Mouse (Mus musculus) embryonic facial prominence, embryonic 11.5 days (tissue): ENCODE results near the gene Kmt2d. TPM values are rescaled to one million over a fixed set of nuclear protein-coding genes. Genes with fewer than 3 reads are reported as not detected.

Experiments
- ATAC-seq: fragments of 200-750 bp; cut with Nextera tagmentation; replicated peaks from 2 replicates; pipeline ENCODE4 v1.8.0; 2017; ENCODE audit warnings: low read depth; ENCODE audit not compliant: insufficient number of reproducible peaks, low FRiP score, low TSS enrichment
- DNase-seq: peaks from one replicate; pipeline ENCODE4 v3.0.0-alpha.2; 2015; ENCODE audit warnings: low spot score
- H3K27ac ChIP-seq: fragments of 300-500 bp; sonication (generic); replicated peaks from 2 replicates; pipeline ENCODE4 v1.5.1; 2014; ENCODE audit warnings: mild to moderate bottlenecking, low read depth, low read length, control low read depth
- H3K27me3 ChIP-seq: fragments of 300-500 bp; sonication (generic); 2 replicates; pipeline ENCODE4 v1.6.1; 2014; ENCODE audit warnings: mild to moderate bottlenecking, low read length, moderate library complexity, mixed read lengths; ENCODE audit not compliant: control insufficient read depth, insufficient read depth
- H3K36me3 ChIP-seq: fragments of 300-500 bp; sonication (generic); replicated peaks from 2 replicates; pipeline ENCODE4 v1.6.1; 2014; ENCODE audit warnings: low read depth, mild to moderate bottlenecking, low read length, moderate library complexity, mixed read lengths; ENCODE audit not compliant: control insufficient read depth, insufficient read depth
- H3K4me1 ChIP-seq: fragments of 300-500 bp; sonication (generic); 2 replicates; pipeline ENCODE4 v1.6.1; 2014; ENCODE audit warnings: low read length, mixed read lengths; ENCODE audit not compliant: control insufficient read depth, insufficient read depth
- H3K4me2 ChIP-seq: fragments of 300-500 bp; sonication (generic); 2 replicates; pipeline ENCODE4 v1.6.1; 2014; ENCODE audit warnings: low read depth, mild to moderate bottlenecking, control low read depth, low read length, moderate library complexity
- H3K4me3 ChIP-seq: fragments of 300-500 bp; sonication (generic); 2 replicates; pipeline ENCODE4 v1.5.1; 2014; ENCODE audit warnings: low read depth, low read length, control low read depth
- H3K9ac ChIP-seq: fragments of 300-500 bp; sonication (generic); replicated peaks from 2 replicates; pipeline ENCODE4 v1.6.1; 2014; ENCODE audit warnings: mild to moderate bottlenecking, control low read depth, low read length
- H3K9me3 ChIP-seq: fragments of 300-500 bp; sonication (generic); replicated peaks from 2 replicates; pipeline ENCODE4 v1.6.1; 2016; ENCODE audit warnings: mild to moderate bottlenecking, low read length, inconsistent platforms, mixed read lengths; ENCODE audit not compliant: control insufficient read depth
- WGBS: fragments of 180-500 bp; shearing (Covaris S2); extraction: QIAGEN DNeasy Blood & Tissue Kit; methylation state at CpG from one replicate; pipeline ENCODE4 v1.1.7; 2014; 5-methylcytosine and 5-hydroxymethylcytosine counted together
- polyA plus RNA-seq: library from polyadenylated mRNA; unstranded; fragments of >200 nt; fragmentation: Nextera tagmentation; extraction: Ambion mirVana; gene quantifications from 2 replicates; pipeline ENCODE4 v1.2.1, GENCODE M21; 2014

Kmt2d gene
- polyA plus RNA-seq, 1 experiment from 2014 or later = 11.6 TPM

GRCm38 (mm10) chr15:98868346-98869063, 2.5 kb downstream of the Kmt2d start:
- H3K27ac ChIP-seq = no peak overlapping the region
- 49% methylated on average over 11 of the region's 11 CpGs for WGBS
- H3K4me2 ChIP-seq = peak overlapping the region; percentile 96
- no peaks in the 10 kb centered on the region for H3K27me3 ChIP-seq
- peaks cover 14% of the 10 kb centered on the region for H3K4me1 ChIP-seq
- peak overlapping the region; percentile 99 for H3K9ac ChIP-seq
- H3K36me3 ChIP-seq = peaks cover 19% of the 10 kb centered on the region
- H3K4me3 ChIP-seq = peak overlapping the region; percentile 86
- DNase-seq = no peak
- H3K9me3 ChIP-seq = no peaks in the 10 kb centered on the region
- no peak for ATAC-seq

GRCm38 (mm10) chr15:98867321-98867720, 3.7 kb downstream of the Kmt2d start:
- H3K4me3 ChIP-seq = no peak overlapping the region

GRCm38 (mm10) chr15:98866501-98866900, 4.5 kb downstream of the Kmt2d start:
- H3K4me3 ChIP-seq = no peak overlapping the region
- DNase-seq (no peak), ATAC-seq (no peak)
- 84% methylated on average over 5 of the region's 5 CpGs for WGBS
- H3K4me2 ChIP-seq = no peak overlapping the region
- H3K9ac ChIP-seq = no peak overlapping the region
- H3K27ac ChIP-seq = no peak overlapping the region
- H3K4me1 ChIP-seq = peaks cover 14% of the 10 kb centered on the region; the same call in 1 of the 2 replicates
- no peaks in the 10 kb centered on the region for H3K27me3 ChIP-seq
- H3K9me3 ChIP-seq = no peaks in the 10 kb centered on the region
- H3K36me3 ChIP-seq = peaks cover 33% of the 10 kb centered on the region

More at GRCm38 (mm10) chr15:98867321-98867720, 3.7 kb downstream of the Kmt2d start:
- no peak for ATAC-seq
- Histone ChIP-seq H3K4me2 (no peak overlapping the region), H3K4me1 (peaks cover 14% of the 10 kb centered on the region; the same call in 1 of the 2 replicates), H3K9ac (no peak overlapping the region), H3K9me3 (no peaks in the 10 kb centered on the region), H3K27me3 (no peaks in the 10 kb centered on the region), H3K27ac (no peak overlapping the region), H3K36me3 (peaks cover 26% of the 10 kb centered on the region)
- 72% methylated on average over 6 of the region's 6 CpGs for WGBS
- DNase-seq = peak; percentile 59

- Histone ChIP-seq H3K4me2 (no peak overlapping the region), H3K4me3 (no peak overlapping the region), H3K4me1 (peaks cover 14% of the 10 kb centered on the region; the same call in 1 of the 2 replicates), H3K9me3 (no peaks in the 10 kb centered on the region), H3K9ac (no peak overlapping the region), H3K36me3 (peaks cover 37% of the 10 kb centered on the region), H3K27me3 (no peaks in the 10 kb centered on the region), H3K27ac (no peak overlapping the region)
- no peak for ATAC-seq
- WGBS = 95% methylated on average over 8 of the region's 8 CpGs
- no peak for DNase-seq
Measured at GRCm38 (mm10) chr15:98865771-98866170, 5.2 kb downstream of the Kmt2d start.

- Histone ChIP-seq H3K27me3 (no peaks in the 10 kb centered on the region), H3K4me2 (no peak overlapping the region), H3K4me3 (no peak overlapping the region), H3K4me1 (peaks cover 14% of the 10 kb centered on the region; the same call in 1 of the 2 replicates), H3K36me3 (peaks cover 42% of the 10 kb centered on the region), H3K9ac (no peak overlapping the region), H3K9me3 (no peaks in the 10 kb centered on the region), H3K27ac (no peak overlapping the region)
- WGBS = 95% methylated on average over 6 of the region's 6 CpGs
- ATAC-seq (no peak), DNase-seq (no peak)
Measured at GRCm38 (mm10) chr15:98864951-98865350, 6.1 kb downstream of the Kmt2d start.

- Histone ChIP-seq H3K27ac (no peak overlapping the region), H3K9me3 (no peaks in the 10 kb centered on the region), H3K27me3 (no peaks in the 10 kb centered on the region), H3K9ac (no peak overlapping the region), H3K4me3 (no peak overlapping the region), H3K4me1 (peaks cover 6% of the 10 kb centered on the region; the same call in 1 of the 2 replicates), H3K4me2 (no peak overlapping the region), H3K36me3 (peaks cover 45% of the 10 kb centered on the region)
- no peak for ATAC-seq
- no peak for DNase-seq
- 91% methylated on average over 12 of the region's 12 CpGs for WGBS
Measured at GRCm38 (mm10) chr15:98863451-98863958, 7.5 kb downstream of the Kmt2d start.

GRCm38 (mm10) chr15:98861701-98862410, 9.1 kb downstream of the Kmt2d start:
- Histone ChIP-seq H3K9me3 (no peaks in the 10 kb centered on the region), H3K27ac (no peak overlapping the region), H3K27me3 (no peaks in the 10 kb centered on the region), H3K4me2 (no peak overlapping the region), H3K4me3 (no peak overlapping the region), H3K9ac (no peak overlapping the region), H3K4me1 (no peaks in the 10 kb centered on the region), H3K36me3 (peaks cover 58% of the 10 kb centered on the region)
- WGBS = 81% methylated on average over 21 of the region's 21 CpGs
- ATAC-seq (no peak), DNase-seq (no peak)

- Histone ChIP-seq H3K27ac (no peak overlapping the region), H3K4me2 (no peak overlapping the region), H3K36me3 (peaks cover 60% of the 10 kb centered on the region), H3K27me3 (no peaks in the 10 kb centered on the region), H3K9me3 (no peaks in the 10 kb centered on the region), H3K4me1 (no peaks in the 10 kb centered on the region), H3K9ac (no peak overlapping the region), H3K4me3 (no peak overlapping the region)
- DNase-seq (no peak), ATAC-seq (no peak)
- whole genome bisulfite sequencing = 95% methylated on average over 18 of the region's 18 CpGs
Measured at GRCm38 (mm10) chr15:98860921-98861320, 10.1 kb downstream of the Kmt2d start.
